Mouse (Mus musculus) limb, embryonic 13.5 days (tissue): Measurements from ENCODE around the gene Vps52. TPM values are rescaled to one million over a fixed set of nuclear protein-coding genes. Genes with fewer than 3 reads are reported as not detected.

Experiments
- ATAC-seq: fragments of 200-750 bp; cut with Nextera tagmentation; 2 replicates; pipeline ENCODE4 v1.8.0; 2017; ENCODE audit warnings: low read depth, moderate number of reproducible peaks, moderate TSS enrichment; ENCODE audit not compliant: low FRiP score
- H3K27ac ChIP-seq: fragments of 300-500 bp; sonication (generic); 2 replicates; pipeline ENCODE4 v1.5.1; 2015; ENCODE audit warnings: inconsistent platforms, mild to moderate bottlenecking, moderate library complexity
- H3K27me3 ChIP-seq: fragments of 300-500 bp; sonication (generic); 2 replicates; pipeline ENCODE4 v1.6.1; 2015; ENCODE audit warnings: mild to moderate bottlenecking, inconsistent platforms
- H3K36me3 ChIP-seq: fragments of 300-500 bp; sonication (generic); 2 replicates; pipeline ENCODE4 v1.6.1; 2015; ENCODE audit warnings: inconsistent platforms, mild to moderate bottlenecking, moderate library complexity
- H3K4me1 ChIP-seq: fragments of 300-500 bp; sonication (generic); 2 replicates; pipeline ENCODE4 v1.6.1; 2015; ENCODE audit warnings: inconsistent platforms
- H3K4me2 ChIP-seq: fragments of 300-500 bp; sonication (generic); replicated peaks from 2 replicates; pipeline ENCODE4 v1.6.1; 2015; ENCODE audit warnings: inconsistent platforms, mild to moderate bottlenecking, moderate library complexity
- H3K4me3 ChIP-seq: fragments of 300-500 bp; sonication (generic); 2 replicates; pipeline ENCODE4 v1.5.1; 2015; ENCODE audit warnings: moderate library complexity, mild to moderate bottlenecking, inconsistent platforms
- H3K9ac ChIP-seq: fragments of 300-500 bp; sonication (generic); 2 replicates; pipeline ENCODE4 v1.6.1; 2015; ENCODE audit warnings: mild to moderate bottlenecking, inconsistent platforms
- H3K9me3 ChIP-seq: fragments of 300-500 bp; sonication (generic); 2 replicates; pipeline ENCODE4 v1.6.1; 2016; ENCODE audit warnings: inconsistent platforms
- WGBS: fragments of 180-500 bp; shearing (Covaris S2); methylation state at CpG from one replicate; pipeline ENCODE4 v1.1.7; 2015; 5-methylcytosine and 5-hydroxymethylcytosine counted together
- polyA plus RNA-seq: library from polyadenylated mRNA; unstranded; fragments of >200 nt; fragmentation: Nextera tagmentation; extraction: Ambion mirVana; gene quantifications from 2 replicates; pipeline ENCODE4 v1.2.1, GENCODE M21; 2015

Vps52 gene
- polyA plus RNA-seq, 1 experiment from 2014 or later: 46.8 TPM

- ATAC-seq: no peak
- no peak overlapping the region for H3K4me2 ChIP-seq
- no peaks in the 10 kb centered on the region for H3K4me1 ChIP-seq
- no peak overlapping the region for H3K9ac ChIP-seq
- H3K27ac ChIP-seq: no peak overlapping the region
- no peak overlapping the region for H3K4me3 ChIP-seq
- H3K9me3 ChIP-seq: 0 out of 2 replicates have a peak, but pooled peaks cover 3% of the 10 kb centered on the region
- WGBS: 78% methylated on average over 5 of the region's 5 CpGs
- H3K36me3 ChIP-seq: no peaks in the 10 kb centered on the region
- H3K27me3 ChIP-seq: peaks cover 5% of the 10 kb centered on the region; the same call in 1 of the 2 replicates
Measured at GRCm38 (mm10) chr17:34010156-34010555, 54.5 kb downstream of the Vps52 start.

- 92% methylated on average over 8 of the region's 8 CpGs for WGBS
- Histone ChIP-seq H3K27ac (no peak overlapping the region), H3K4me3 (no peak overlapping the region), H3K9ac (no peak overlapping the region), H3K4me1 (no peaks in the 10 kb centered on the region), H3K4me2 (no peak overlapping the region), H3K36me3 (no peaks in the 10 kb centered on the region), H3K9me3 (peaks cover 3% of the 10 kb centered on the region; the same call in 1 of the 2 replicates), H3K27me3 (no peaks in the 10 kb centered on the region)
- no peak for ATAC-seq
Measured at GRCm38 (mm10) chr17:34013436-34013835, 57.8 kb downstream of the Vps52 start.

Other genes with a start within 250 kb of the Vps52 start
- 49.3 and 50.9 TPM in 2 replicates for gene March2, start 237.1 kb upstream of the Vps52 start, polyA plus RNA-seq
- gene Rab11b, start 195.3 kb upstream of the Vps52 start, polyA plus RNA-seq: 325 and 332 TPM in 2 replicates
- gene Angptl4, start 174.0 kb upstream of the Vps52 start, polyA plus RNA-seq: 53.8 and 55.9 TPM in 2 replicates
- gene Kank3, start 145.3 kb upstream of the Vps52 start, polyA plus RNA-seq: 27.6 and 29.1 TPM in 2 replicates
- 962 and 978 TPM in 2 replicates for gene Rps28, start 131.2 kb upstream of the Vps52 start, polyA plus RNA-seq
- 454 and 498 TPM in 2 replicates for gene Ndufa7, start 131.2 kb upstream of the Vps52 start, polyA plus RNA-seq
- 67.0 and 69.7 TPM in 2 replicates for gene Cd320, start 112.7 kb upstream of the Vps52 start, polyA plus RNA-seq
- not detected in 2 replicates for gene Gm7029, start 82.0 kb upstream of the Vps52 start, polyA plus RNA-seq
- gene Kifc1, start 65.2 kb upstream of the Vps52 start, polyA plus RNA-seq: 8.1 and 10.0 TPM in 2 replicates
- 0.27 and 0.55 TPM in 2 replicates for gene Platr17, start 50.7 kb upstream of the Vps52 start, polyA plus RNA-seq
- 59.6 and 65.4 TPM in 2 replicates for gene Daxx, start 46.4 kb upstream of the Vps52 start, polyA plus RNA-seq
- 27.4 and 28.4 TPM in 2 replicates for gene Tapbp, start 39.9 kb upstream of the Vps52 start, polyA plus RNA-seq
- 16.3 and 16.6 TPM in 2 replicates for gene Zbtb22, start 39.9 kb upstream of the Vps52 start, polyA plus RNA-seq
- 54.2 and 59.2 TPM in 2 replicates for gene Rgl2, start 26.3 kb upstream of the Vps52 start, polyA plus RNA-seq
- 167 and 171 TPM in 2 replicates for gene Pfdn6, start 15.5 kb upstream of the Vps52 start, polyA plus RNA-seq
- gene Wdr46, start 15.2 kb upstream of the Vps52 start, polyA plus RNA-seq: 35.4 and 37.0 TPM in 2 replicates
- gene B3galt4, start 4.3 kb upstream of the Vps52 start, polyA plus RNA-seq: 8.0 and 9.2 TPM in 2 replicates
- 1,649 and 1,723 TPM in 2 replicates for gene Rps18, start 189 bp downstream of the Vps52 start, polyA plus RNA-seq
- gene H2-K1, start 44.5 kb downstream of the Vps52 start, polyA plus RNA-seq: 7.3 and 12.2 TPM in 2 replicates
- gene Ring1, start 68.9 kb downstream of the Vps52 start, polyA plus RNA-seq: 19.1 and 19.8 TPM in 2 replicates
- gene H2-Ke6, start 72.2 kb downstream of the Vps52 start, polyA plus RNA-seq: 50.0 and 59.4 TPM in 2 replicates
- 237 and 244 TPM in 2 replicates for gene Slc39a7, start 75.9 kb downstream of the Vps52 start, polyA plus RNA-seq
- 56.1 and 59.1 TPM in 2 replicates for gene Rxrb, start 76.0 kb downstream of the Vps52 start, polyA plus RNA-seq
- 46.3 and 56.6 TPM in 2 replicates for gene Col11a2, start 83.6 kb downstream of the Vps52 start, polyA plus RNA-seq
- gene H2-Oa, start 136.5 kb downstream of the Vps52 start, polyA plus RNA-seq: 0.55 and 0.65 TPM in 2 replicates
- 14.2 and 15.6 TPM in 2 replicates for gene H2-DMa, start 163.7 kb downstream of the Vps52 start, polyA plus RNA-seq
- 132 and 133 TPM in 2 replicates for gene Brd2, start 166.8 kb downstream of the Vps52 start, polyA plus RNA-seq
- gene H2-DMb2, start 187.5 kb downstream of the Vps52 start, polyA plus RNA-seq: 0.15 and 0.38 TPM in 2 replicates
- 1.5 and 1.7 TPM in 2 replicates for gene H2-DMb1, start 197.3 kb downstream of the Vps52 start, polyA plus RNA-seq
- gene Tap1, start 231.7 kb downstream of the Vps52 start, polyA plus RNA-seq: 8.0 and 8.4 TPM in 2 replicates
- 2.7 and 3.6 TPM in 2 replicates for gene Psmb9, start 232.0 kb downstream of the Vps52 start, polyA plus RNA-seq
- gene Psmb8, start 241.9 kb downstream of the Vps52 start, polyA plus RNA-seq: 5.5 and 5.6 TPM in 2 replicates
- gene Tap2, start 247.7 kb downstream of the Vps52 start, polyA plus RNA-seq: 2.0 and 3.1 TPM in 2 replicates